ENCODE assay signal across 8 mouse cellular contexts in genomic region chr13:110019774-110020173, GRCm38 (mm10).
DNase-seq lines count a peak whose midpoint lies in the region; ATAC-seq and TF ChIP-seq lines count a peak whose summit lies in the region.
"Had no signal": no experiment of that assay in that cellular context is flagged by ENCODE, and none has a peak within 500 bp of the region (broad histone marks: within the 10 kb centered on the region; RNA-seq: fewer than 3 reads in every experiment).

No protein-coding gene starts in this region.

- DNase-seq in lung, adult 2 months, result no peak
- DNase-seq in limb, embryonic 11.5 days (ENCODE audit: low spot score), result no peak
- DNase-seq in urinary bladder, postnatal 25 days (ENCODE audit: low spot score), result no peak
- DNase-seq in urinary bladder, postnatal 10 days (ENCODE audit: low spot score), result no peak
- DNase-seq: cerebellum, adult 11 months had no signal

- H3K9ac ChIP-seq in lung, embryonic 16.5 days (ENCODE audit: low read length), result no peak overlapping the region
- 0 out of 2 replicates have a peak overlapping the region, but pooled peaks have one; percentile 64 for H3K9ac ChIP-seq in forebrain, embryonic 13.5 days
- no peak overlapping the region for H3K9ac ChIP-seq in limb, embryonic 11.5 days (ENCODE audit: low read length)
- no peak overlapping the region for H3K9ac ChIP-seq in neural tube, embryonic 15.5 days (replicated peaks)

- TF ChIP-seq POLR2A in lung, adult 2 months (IDR thresholded peaks at IDR 0.05; ENCODE audit: borderline replicate concordance, extremely low read depth, low read depth, low read length), result no peak

- no peaks in the 10 kb centered on the region for H3K27me3 ChIP-seq in lung, embryonic 16.5 days (ENCODE audit: control insufficient read depth, insufficient read depth, low read depth, low read length)
- H3K27me3 ChIP-seq in forebrain, embryonic 13.5 days, result peaks cover 12% of the 10 kb centered on the region
- H3K27me3 ChIP-seq in limb, embryonic 11.5 days (ENCODE audit: control insufficient read depth, insufficient read depth, low read length), result no peaks in the 10 kb centered on the region
- H3K27me3 ChIP-seq in neural tube, embryonic 15.5 days (replicated peaks), result no peaks in the 10 kb centered on the region

- H3K4me3 ChIP-seq in lung, embryonic 16.5 days (ENCODE audit: low read length), result no peak overlapping the region
- no peak overlapping the region for H3K4me3 ChIP-seq in lung, adult 2 months (replicated peaks; ENCODE audit: extremely low read depth, low read depth, low read length)
- H3K4me3 ChIP-seq in forebrain, embryonic 13.5 days, result peak overlapping the region; percentile 43; the same call in 1 of the 2 replicates
- no peak overlapping the region for H3K4me3 ChIP-seq in limb, embryonic 11.5 days (ENCODE audit: low read depth, low read length)
- peak overlapping the region; percentile 38 for H3K4me3 ChIP-seq in neural tube, embryonic 15.5 days (replicated peaks)

- H3K4me1 ChIP-seq in lung, embryonic 16.5 days (replicated peaks; ENCODE audit: control insufficient read depth, insufficient read depth, low read length), result peaks cover 12% of the 10 kb centered on the region
- H3K4me1 ChIP-seq in lung, adult 2 months (ENCODE audit: control insufficient read depth, insufficient read depth, low read length), result peaks cover 5% of the 10 kb centered on the region; the same call in 1 of the 2 replicates
- peaks cover 23% of the 10 kb centered on the region for H3K4me1 ChIP-seq in forebrain, embryonic 13.5 days
- H3K4me1 ChIP-seq in limb, embryonic 11.5 days (ENCODE audit: control insufficient read depth, insufficient read depth, low read length), result peaks cover 4% of the 10 kb centered on the region; the same call in 1 of the 2 replicates
- peaks cover 17% of the 10 kb centered on the region for H3K4me1 ChIP-seq in neural tube, embryonic 15.5 days

- no peak overlapping the region for H3K27ac ChIP-seq in lung, embryonic 16.5 days (ENCODE audit: low read length)
- no peak overlapping the region; the same call in 1 of the 2 replicates for H3K27ac ChIP-seq in forebrain, embryonic 13.5 days
- no peak overlapping the region for H3K27ac ChIP-seq in limb, embryonic 11.5 days (replicated peaks; ENCODE audit: low read depth, low read length)
- H3K27ac ChIP-seq in neural tube, embryonic 15.5 days (replicated peaks), result no peak overlapping the region

- H3K36me3 ChIP-seq in lung, embryonic 16.5 days (ENCODE audit: control insufficient read depth, insufficient read depth, low read length), result no peaks in the 10 kb centered on the region
- H3K36me3 ChIP-seq in forebrain, embryonic 13.5 days (ENCODE audit: poor library complexity, severe bottlenecking), result no peaks in the 10 kb centered on the region
- H3K36me3 ChIP-seq in limb, embryonic 11.5 days (ENCODE audit: control insufficient read depth, insufficient read depth, low read length), result no peaks in the 10 kb centered on the region
- no peaks in the 10 kb centered on the region for H3K36me3 ChIP-seq in neural tube, embryonic 15.5 days

- no peaks in the 10 kb centered on the region for H3K9me3 ChIP-seq in lung, embryonic 16.5 days (ENCODE audit: control insufficient read depth, low read length)
- H3K9me3 ChIP-seq in forebrain, embryonic 13.5 days (replicated peaks), result no peaks in the 10 kb centered on the region
- H3K9me3 ChIP-seq in limb, embryonic 11.5 days (ENCODE audit: control insufficient read depth, low read length), result no peaks in the 10 kb centered on the region
- H3K9me3 ChIP-seq in neural tube, embryonic 15.5 days (replicated peaks), result no peaks in the 10 kb centered on the region

- no peak for TF ChIP-seq CTCF in lung, adult 2 months (IDR thresholded peaks at IDR 0.05; ENCODE audit: insufficient read depth, low read length)

- ATAC-seq in lung, embryonic 16.5 days (ENCODE audit: low read depth), result peak; percentile 27
- 0 out of 2 replicates have a peak, but pooled peaks have one; percentile 2 for ATAC-seq in forebrain, embryonic 13.5 days
- peak; percentile 15; the same call in 1 of the 2 replicates for ATAC-seq in limb, embryonic 11.5 days (ENCODE audit: insufficient number of reproducible peaks, low FRiP score, low TSS enrichment, low read depth)
- peak; percentile 15; the same call in 1 of the 2 replicates for ATAC-seq in neural tube, embryonic 15.5 days (ENCODE audit: low FRiP score)

- H3K4me2 ChIP-seq in lung, embryonic 16.5 days (ENCODE audit: low read depth, low read length), result peak overlapping the region; percentile 86
- H3K4me2 ChIP-seq in forebrain, embryonic 13.5 days, result peak overlapping the region; percentile 82
- H3K4me2 ChIP-seq in limb, embryonic 11.5 days (ENCODE audit: low read depth, severe bottlenecking), result no peak overlapping the region
- H3K4me2 ChIP-seq in neural tube, embryonic 15.5 days, result peak overlapping the region; percentile 79

- 37% methylated on average over 9 of the region's 9 CpGs for WGBS in lung, embryonic 16.5 days
- 64% methylated on average over 9 of the region's 9 CpGs for WGBS in lung, adult 2 months
- 21% methylated on average over 9 of the region's 9 CpGs for WGBS in forebrain, embryonic 13.5 days
- WGBS in limb, embryonic 11.5 days, result 35% methylated on average over 9 of the region's 9 CpGs
- 32% methylated on average over 9 of the region's 9 CpGs for WGBS in neural tube, embryonic 15.5 days

Comparison
In these comparisons a context has a peak if more than half of its experiments do, and no peak if none do; other contexts are left out.
1. H3K4me3 ChIP-seq: peak in forebrain, embryonic 13.5 days (single experiment) and neural tube, embryonic 15.5 days (single experiment); none in lung, embryonic 16.5 days (single experiment), lung, adult 2 months (single experiment) and limb, embryonic 11.5 days (single experiment).
2. Peak in every context shown above with its lines, with median percentiles within 50 percentile points of each other: ATAC-seq.